Mouse (Mus musculus): Measurements from ENCODE around the gene Cdk19. TPM values are rescaled to one million over a fixed set of nuclear protein-coding genes. Genes with fewer than 3 reads are reported as not detected.

The Cdk19 gene
- total RNA-seq, 2 experiments from 2014 or later = 47.1 to 47.5 TPM

- H3K27ac ChIP-seq = peak overlapping the region; percentile 67
- no peak overlapping the region for H3K4me3 ChIP-seq
- no peak for TF ChIP-seq CTCF (IDR thresholded peaks at IDR 0.05)
- DNase-seq (ENCODE audit: extremely low spot score in 1 of 2, low spot score in 2 of 2) = peak in 1 of 2 experiments; percentile 27
- intact Hi-C loops (cut with DNase I) = loop anchor here (5.0 to 10.0 kb wide), 2 partner anchors 75 to 153 kb away; no protein-coding TSS in a partner anchor
Measured at GRCm38 (mm10) chr10:40371914-40372675, 32.7 kb downstream of the Cdk19 start.

GRCm38 (mm10) chr10:40373749-40374148, 34.4 kb downstream of the Cdk19 start:
- no peak for TF ChIP-seq CTCF (IDR thresholded peaks at IDR 0.05)
- DNase-seq (ENCODE audit: extremely low spot score in 1 of 2, low spot score in 2 of 2) = no peak

GRCm38 (mm10) chr10:40374828-40375227, 35.5 kb downstream of the Cdk19 start:
- intact Hi-C loops (cut with DNase I) = loop anchor here (5.0 to 10.0 kb wide), 3 partner anchors 42 to 150 kb away; no protein-coding TSS in a partner anchor
- TF ChIP-seq CTCF (IDR thresholded peaks at IDR 0.05) = no peak
- DNase-seq (ENCODE audit: extremely low spot score in 1 of 2, low spot score in 2 of 2) = no peak
- Histone ChIP-seq H3K27ac (no peak overlapping the region), H3K4me3 (no peak overlapping the region)

More at GRCm38 (mm10) chr10:40373749-40374148, 34.4 kb downstream of the Cdk19 start:
- Histone ChIP-seq H3K27ac (no peak overlapping the region), H3K4me3 (no peak overlapping the region)
- intact Hi-C loops (cut with DNase I) = loop anchor here (5.0 to 10.0 kb wide), 2 partner anchors 74 to 151 kb away; no protein-coding TSS in a partner anchor

- DNase-seq (ENCODE audit: extremely low spot score in 1 of 2, low spot score in 2 of 2) = peak; percentile 58 to 60
- Histone ChIP-seq H3K4me3 (no peak overlapping the region), H3K27ac (no peak overlapping the region; the same call in 1 of the 2 replicates)
- TF ChIP-seq CTCF (IDR thresholded peaks at IDR 0.05) = no peak
- intact Hi-C loops (cut with DNase I) = loop anchor here (5.0 to 10.0 kb wide), 2 partner anchors 41 to 149 kb away; no protein-coding TSS in a partner anchor
Measured at GRCm38 (mm10) chr10:40376286-40376685, 36.9 kb downstream of the Cdk19 start.

GRCm38 (mm10) chr10:40378284-40378683, 38.9 kb downstream of the Cdk19 start:
- no peak for DNase-seq (ENCODE audit: extremely low spot score in 1 of 2, low spot score in 2 of 2)
- TF ChIP-seq CTCF (IDR thresholded peaks at IDR 0.05) = no peak
- Histone ChIP-seq H3K4me3 (no peak overlapping the region), H3K27ac (no peak overlapping the region)
- intact Hi-C loops (cut with DNase I) = loop anchor here (5.0 to 10.0 kb wide), 2 partner anchors 39 to 147 kb away; no protein-coding TSS in a partner anchor

GRCm38 (mm10) chr10:40379682-40380081, 40.3 kb downstream of the Cdk19 start:
- TF ChIP-seq CTCF (IDR thresholded peaks at IDR 0.05) = no peak
- H3K4me3 ChIP-seq = no peak overlapping the region
- H3K27ac ChIP-seq = no peak overlapping the region
- DNase-seq (ENCODE audit: extremely low spot score in 1 of 2, low spot score in 2 of 2) = no peak
- intact Hi-C loops (cut with DNase I) = loop anchor here (5.0 to 10.0 kb wide), 2 partner anchors 38 to 145 kb away; no protein-coding TSS in a partner anchor

- TF ChIP-seq CTCF (IDR thresholded peaks at IDR 0.05) = no peak
- no peak overlapping the region for H3K27ac ChIP-seq
- DNase-seq (ENCODE audit: extremely low spot score in 1 of 2, low spot score in 2 of 2) = no peak
- no peak overlapping the region for H3K4me3 ChIP-seq
- intact Hi-C loops (cut with DNase I) = no loop called here
Measured at GRCm38 (mm10) chr10:40385397-40385796, 46.0 kb downstream of the Cdk19 start.

GRCm38 (mm10) chr10:40386126-40386525, 46.8 kb downstream of the Cdk19 start:
- Histone ChIP-seq H3K27ac (no peak overlapping the region), H3K4me3 (no peak overlapping the region)
- intact Hi-C loops (cut with DNase I) = no loop called here
- TF ChIP-seq CTCF (IDR thresholded peaks at IDR 0.05) = no peak
- DNase-seq (ENCODE audit: extremely low spot score in 1 of 2, low spot score in 2 of 2) = no peak

GRCm38 (mm10) chr10:40393447-40394143, 54.2 kb downstream of the Cdk19 start:
- peak; percentile 15 for TF ChIP-seq CTCF (IDR thresholded peaks at IDR 0.05)
- intact Hi-C loops (cut with DNase I) = no loop called here
- Histone ChIP-seq H3K27ac (no peak overlapping the region), H3K4me3 (no peak overlapping the region)
- DNase-seq (ENCODE audit: extremely low spot score in 1 of 2, low spot score in 2 of 2) = no peak

GRCm38 (mm10) chr10:40398842-40399241, 59.5 kb downstream of the Cdk19 start:
- TF ChIP-seq CTCF (IDR thresholded peaks at IDR 0.05) = no peak
- no peak overlapping the region for H3K4me3 ChIP-seq
- intact Hi-C loops (cut with DNase I) = no loop called here
- H3K27ac ChIP-seq = no peak overlapping the region
- no peak for DNase-seq (ENCODE audit: extremely low spot score in 1 of 2, low spot score in 2 of 2)

- intact Hi-C loops (cut with DNase I) = no loop called here
- no peak overlapping the region for H3K4me3 ChIP-seq
- H3K27ac ChIP-seq = no peak overlapping the region
- DNase-seq (ENCODE audit: extremely low spot score in 1 of 2, low spot score in 2 of 2) = no peak
- no peak for TF ChIP-seq CTCF (IDR thresholded peaks at IDR 0.05)
Measured at GRCm38 (mm10) chr10:40399328-40399727, 60.0 kb downstream of the Cdk19 start.

GRCm38 (mm10) chr10:40400293-40400692, 60.9 kb downstream of the Cdk19 start:
- H3K27ac ChIP-seq = no peak overlapping the region
- no peak for DNase-seq (ENCODE audit: extremely low spot score in 1 of 2, low spot score in 2 of 2)
- no peak for TF ChIP-seq CTCF (IDR thresholded peaks at IDR 0.05)
- intact Hi-C loops (cut with DNase I) = no loop called here
- no peak overlapping the region for H3K4me3 ChIP-seq

Data from left cerebral cortex, adult 2 months (tissue).